Mouse (Mus musculus): ENCODE results near the gene Osr1. TPM values are rescaled to one million over a fixed set of nuclear protein-coding genes. Genes with fewer than 3 reads are reported as not detected.

Gene Osr1
- polyA plus RNA-seq (2012; rRNA removed; ENCODE audit: low replicate concordance) = 26.1 and 61.9 TPM in 2 replicates

DNA sequence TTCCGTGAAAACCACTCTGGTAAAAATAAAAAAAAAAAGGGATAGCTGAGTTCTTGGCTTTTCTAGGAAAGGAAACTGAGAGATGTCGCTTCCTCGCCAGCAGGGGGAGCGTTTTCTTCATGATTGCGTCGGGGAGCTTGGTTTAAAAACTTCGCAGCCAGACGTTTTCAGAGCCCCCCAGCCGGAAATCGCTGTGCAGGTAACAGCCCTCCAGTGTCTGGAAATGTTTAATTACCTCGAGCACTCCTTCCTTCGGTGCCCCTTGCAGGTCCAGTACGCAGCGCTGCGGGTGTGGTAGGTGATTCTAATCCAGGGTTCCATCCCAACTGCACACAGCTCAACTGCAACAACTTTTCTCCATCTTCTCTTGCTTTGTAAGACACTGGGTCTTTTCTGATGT, at the start of gene Osr1:
Osr1 (plus strand) TSS at position 146 of the 400 bp plus-strand sequence.

